Mouse (Mus musculus): ENCODE measurements around the gene Tsx.

DNA sequence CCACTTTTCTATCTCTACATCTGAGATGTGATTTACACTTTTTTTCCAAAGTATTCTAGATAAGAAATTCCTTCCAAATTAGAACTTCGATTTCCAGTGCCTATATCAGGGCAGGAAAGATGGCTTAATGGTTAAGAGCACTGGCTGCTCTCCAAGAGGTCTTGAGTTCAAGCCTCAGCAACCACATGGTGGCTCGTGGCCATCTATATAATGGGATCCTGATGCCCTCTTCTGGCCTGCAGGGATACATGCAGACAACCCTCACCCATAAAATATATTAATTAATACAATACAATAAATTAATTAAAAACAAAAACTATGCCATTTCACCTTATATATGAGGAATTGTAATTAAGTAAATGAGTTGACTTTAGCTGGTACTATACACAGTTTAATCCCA lies 43.0 kb upstream of the Tsx start:
- TF ChIP-seq CTCF (conservative IDR thresholded peaks at IDR 0.05 in 1 of 2, IDR thresholded peaks at IDR 0.05 in 1 of 2; ENCODE audit: low read depth in 2 of 2, low read length in 2 of 2) (peak in 1 of 2 experiments; percentile 68; a peak in 2 of 4 replicates), POLR2A (IDR thresholded peaks at IDR 0.05; ENCODE audit: low read depth, low read length) (no peak), MXI1 (IDR thresholded peaks at IDR 0.05; ENCODE audit: low read depth, low read length) (no peak), NELFE (IDR thresholded peaks at IDR 0.05; ENCODE audit: low read depth, low read length) (no peak), POLR2AphosphoS2 (IDR thresholded peaks at IDR 0.05; ENCODE audit: low read depth, low read length) (no peak), SMC3 (IDR thresholded peaks at IDR 0.05; ENCODE audit: low read depth, low read length) (peak; percentile 68), ELF1 (IDR thresholded peaks at IDR 0.05; ENCODE audit: low read depth, low read length) (no peak), RAD21 (IDR thresholded peaks at IDR 0.05; ENCODE audit: low read depth, low read length) (peak; percentile 63), EP300 (IDR thresholded peaks at IDR 0.05; ENCODE audit: low read length) (no peak), USF1 (IDR thresholded peaks at IDR 0.05; ENCODE audit: low read depth, low read length) (no peak), MEF2A (IDR thresholded peaks at IDR 0.05; ENCODE audit: borderline replicate concordance, low read depth, low read length) (no peak), ZC3H11A (IDR thresholded peaks at IDR 0.05; ENCODE audit: low read depth, low read length) (peak; percentile 38; the same call in 1 of the 2 replicates), E2F4 (IDR thresholded peaks at IDR 0.05; ENCODE audit: insufficient replicate concordance, low read depth, low read length) (no peak)
